Comparison of ENCODE assay signal across 35 mouse cellular contexts in genomic region chr11:72308982-72309381, GRCm38 (mm10). TPM values are rescaled to one million over a fixed set of nuclear protein-coding genes. Genes with fewer than 3 reads are reported as not detected.
A peak's percentile ranks its signal among the peaks of the same experiment; 100 is the strongest.
DNase-seq lines count a peak whose midpoint lies in the region; ATAC-seq lines count a peak whose summit lies in the region.
"Had no signal": no experiment of that assay in that cellular context is flagged by ENCODE, and none has a peak within 500 bp of the region (broad histone marks: within the 10 kb centered on the region; RNA-seq: fewer than 3 reads in every experiment).

No protein-coding gene starts in this region.

- no peak overlapping the region for H3K4me3 ChIP-seq in heart, embryonic 14.5 days (ENCODE audit: control insufficient read depth in 1 of 2, insufficient read depth in 1 of 2, low read depth in 1 of 2, low read length in 2 of 2)
- H3K4me3 ChIP-seq: embryonic facial prominence, embryonic 13.5 days; erythroblast, embryonic 14.5 days; forebrain, embryonic 13.5 days; kidney, embryonic 15.5 days; limb, embryonic 10.5 days; limb, embryonic 15.5 days; midbrain, embryonic 12.5 days; neural tube, embryonic 13.5 days had no signal

- DNase-seq in heart, adult 11 months, result peak; percentile 92
- DNase-seq in heart, postnatal 10 days, result no peak
- DNase-seq in heart, postnatal 36 days, result no peak
- DNase-seq in cerebellum, adult 18-20 months, result no peak
- no peak for DNase-seq in kidney, postnatal 25 days
- DNase-seq: cerebellum, adult 11 months; cerebellum, adult 9-11 months; gastrocnemius, postnatal 10 days; kidney, adult 18-20 months; kidney, postnatal 36 days; lung, embryonic 14.5 days; lung, postnatal 14 days; right cerebral cortex, postnatal 4 days; thymus, adult 18-20 months; thymus, postnatal 25 days had no signal

- 0 out of 2 replicates have a peak, but pooled peaks have one; percentile 54 for ATAC-seq in heart, embryonic 14.5 days (ENCODE audit: insufficient number of reproducible peaks, insufficient read depth, low FRiP score, low read depth)
- peak; percentile 32; the same call in 1 of the 2 replicates for ATAC-seq in common myeloid progenitor, adult 5-6 weeks (replicated peaks; ENCODE audit: low read depth, poor library complexity, severe bottlenecking)
- ATAC-seq in megakaryocyte-erythroid progenitor cell, adult 5-6 weeks (replicated peaks; ENCODE audit: low FRiP score, low TSS enrichment, poor library complexity, severe bottlenecking), result peak; percentile 89
- ATAC-seq: forebrain, embryonic 13.5 days had no signal

- no peak overlapping the region for H3K27ac ChIP-seq in heart, embryonic 14.5 days (replicated peaks in 1 of 2; ENCODE audit: control insufficient read depth in 1 of 2, insufficient read depth in 1 of 2, low read depth in 2 of 2, low read length in 2 of 2)
- H3K27ac ChIP-seq: embryonic facial prominence, embryonic 13.5 days; forebrain, embryonic 13.5 days; hindbrain, embryonic 14.5 days; kidney, embryonic 15.5 days; limb, embryonic 10.5 days; limb, embryonic 15.5 days; liver, embryonic 14.5 days; midbrain, embryonic 12.5 days; neural tube, embryonic 13.5 days; stomach, postnatal 0 days had no signal

- intact Hi-C loops in heart, postnatal 10 days (cut with DNase I), result no loop called here
- intact Hi-C loops in heart, postnatal 36 days (cut with DNase I), result no loop called here

- peaks cover 5 to 6% of the 10 kb centered on the region in 2 experiments; a peak in 3 of 4 replicates for H3K4me1 ChIP-seq in heart, embryonic 14.5 days (ENCODE audit: control insufficient read depth in 2 of 2, insufficient read depth in 2 of 2, low read length in 2 of 2)
- H3K4me1 ChIP-seq: embryonic facial prominence, embryonic 13.5 days; forebrain, embryonic 13.5 days; kidney, embryonic 15.5 days; limb, embryonic 10.5 days; limb, embryonic 15.5 days; midbrain, embryonic 12.5 days; neural tube, embryonic 13.5 days had no signal

- no peak overlapping the region for H3K9ac ChIP-seq in heart, embryonic 14.5 days (ENCODE audit: low read length)
- H3K9ac ChIP-seq: embryonic facial prominence, embryonic 13.5 days; forebrain, embryonic 13.5 days; hindbrain, embryonic 14.5 days; kidney, embryonic 15.5 days; limb, embryonic 15.5 days; liver, embryonic 14.5 days; lung, embryonic 14.5 days; midbrain, embryonic 12.5 days; neural tube, embryonic 13.5 days had no signal

- H3K4me2 ChIP-seq in heart, embryonic 14.5 days (ENCODE audit: low read length), result no peak overlapping the region
- H3K4me2 ChIP-seq: embryonic facial prominence, embryonic 13.5 days; forebrain, embryonic 13.5 days; hindbrain, embryonic 14.5 days; kidney, embryonic 15.5 days; limb, embryonic 15.5 days; lung, embryonic 14.5 days; midbrain, embryonic 12.5 days; neural tube, embryonic 13.5 days had no signal

- H3K9me3 ChIP-seq in heart, embryonic 14.5 days (ENCODE audit: control insufficient read depth, low read length), result no peaks in the 10 kb centered on the region
- H3K9me3 ChIP-seq: embryonic facial prominence, embryonic 13.5 days; forebrain, embryonic 13.5 days; kidney, embryonic 15.5 days; limb, embryonic 10.5 days; limb, embryonic 15.5 days; midbrain, embryonic 12.5 days; neural tube, embryonic 13.5 days had no signal

- 9% methylated on average over 2 of the region's 2 CpGs for WGBS in heart, embryonic 14.5 days

- H3K36me3 ChIP-seq in heart, embryonic 14.5 days (ENCODE audit: control insufficient read depth, insufficient read depth, low read length), result no peaks in the 10 kb centered on the region
- H3K36me3 ChIP-seq: embryonic facial prominence, embryonic 13.5 days; kidney, embryonic 15.5 days; limb, embryonic 10.5 days; limb, embryonic 15.5 days; midbrain, embryonic 12.5 days; neural tube, embryonic 13.5 days had no signal

- H3K27me3 ChIP-seq in heart, embryonic 14.5 days (ENCODE audit: control insufficient read depth, insufficient read depth, low read length), result peaks cover 10% of the 10 kb centered on the region

RNA-seq across cellular contexts. Expression of gene Fbxo39, which starts 5.3 kb away (rescaled TPM):
- not detected for total RNA-seq in heart, postnatal 10 days (2021)
- polyA plus RNA-seq in heart, embryonic 14.5 days (2014; fragmentation: Nextera tagmentation; extraction: Ambion mirVana), result not detected in 2 replicates
- total RNA-seq in heart, postnatal 36 days (2021), result not detected
- total RNA-seq in common myeloid progenitor, adult 5-6 weeks (2017), result not detected in 2 replicates
- not detected in 2 replicates for total RNA-seq in megakaryocyte-erythroid progenitor cell, adult 5-6 weeks (2014; fragmentation: Nextera tagmentation)
- total RNA-seq in megakaryocyte-erythroid progenitor cell, adult 5-6 weeks (2017), result not detected in 2 replicates
- total RNA-seq: adrenal gland, adult 18-20 months; gastrocnemius, postnatal 10 days; hematopoietic stem cell, adult 5-6 weeks; layer of hippocampus, adult 8-10 months; layer of hippocampus, postnatal 25 days had no signal
- polyA plus RNA-seq: embryonic facial prominence, embryonic 13.5 days; erythroblast, embryonic 14.5 days; forebrain, embryonic 13.5 days; hindbrain, embryonic 14.5 days; intestine, embryonic 14.5 days; kidney, embryonic 15.5 days; limb, embryonic 10.5 days; limb, embryonic 15.5 days; liver, embryonic 14.5 days; lung, embryonic 14.5 days; midbrain, embryonic 12.5 days; neural tube, embryonic 13.5 days; stomach, postnatal 0 days had no signal

RNA-seq across cellular contexts. Expression of gene Xaf1, which starts 7.6 kb away (rescaled TPM):
- total RNA-seq in heart, postnatal 10 days (2021), result 10 to 100 TPM in 1 of 2 experiments, 1 to 10 TPM in 1; 9.1 to 11.6 TPM
- polyA plus RNA-seq in heart, embryonic 14.5 days (2014; fragmentation: Nextera tagmentation; extraction: Ambion mirVana), result 8.0 and 8.9 TPM in 2 replicates
- total RNA-seq in heart, postnatal 36 days (2021), result 10 to 100 TPM; 11.2 to 18.1 TPM
- 12.7 and 14.6 TPM in 2 replicates for total RNA-seq in common myeloid progenitor, adult 5-6 weeks (2017)
- 11.1 and 27.1 TPM in 2 replicates for total RNA-seq in megakaryocyte-erythroid progenitor cell, adult 5-6 weeks (2014; fragmentation: Nextera tagmentation)
- total RNA-seq in megakaryocyte-erythroid progenitor cell, adult 5-6 weeks (2017), result 10.1 and 11.1 TPM in 2 replicates
- polyA plus RNA-seq: erythroblast, embryonic 14.5 days had no signal

RNA-seq across cellular contexts. Expression of gene Slc13a5, which starts 42.0 kb away (rescaled TPM):
- total RNA-seq in heart, postnatal 10 days (2021), result not detected
- 0.19 and 0.34 TPM in 2 replicates for polyA plus RNA-seq in heart, embryonic 14.5 days (2014; fragmentation: Nextera tagmentation; extraction: Ambion mirVana)
- not detected for total RNA-seq in heart, postnatal 36 days (2021)
- 0.34 TPM in 1 of 2 replicates, not detected in the other for total RNA-seq in common myeloid progenitor, adult 5-6 weeks (2017)
- not detected in 2 replicates for total RNA-seq in megakaryocyte-erythroid progenitor cell, adult 5-6 weeks (2014; fragmentation: Nextera tagmentation)
- not detected in 2 replicates for total RNA-seq in megakaryocyte-erythroid progenitor cell, adult 5-6 weeks (2017)
- total RNA-seq: adrenal gland, adult 18-20 months; hematopoietic stem cell, adult 5-6 weeks had no signal
- polyA plus RNA-seq: erythroblast, embryonic 14.5 days; liver, embryonic 14.5 days; lung, embryonic 14.5 days; spleen, adult 2 months had no signal

RNA-seq across cellular contexts. Expression of gene Tekt1, which starts 53.3 kb away (rescaled TPM):
- total RNA-seq in heart, postnatal 10 days (2021), result under 1 TPM in 1 of 2 experiments, not detected in 1; 0.19 TPM
- 0.19 and 0.28 TPM in 2 replicates for polyA plus RNA-seq in heart, embryonic 14.5 days (2014; fragmentation: Nextera tagmentation; extraction: Ambion mirVana)
- not detected for total RNA-seq in heart, postnatal 36 days (2021)
- total RNA-seq in common myeloid progenitor, adult 5-6 weeks (2017), result 0.18 TPM in 1 of 2 replicates, not detected in the other
- total RNA-seq in megakaryocyte-erythroid progenitor cell, adult 5-6 weeks (2014; fragmentation: Nextera tagmentation), result not detected in 2 replicates
- not detected in 2 replicates for total RNA-seq in megakaryocyte-erythroid progenitor cell, adult 5-6 weeks (2017)
- total RNA-seq: hematopoietic stem cell, adult 5-6 weeks had no signal
- polyA plus RNA-seq: erythroblast, embryonic 14.5 days; liver, embryonic 14.5 days; spleen, adult 2 months; stomach, postnatal 0 days had no signal

Comparison
In these comparisons a context has a peak if more than half of its experiments do, and no peak if none do; other contexts are left out.
1. ATAC-seq: peak in every context shown above with its lines; median percentile 89 in megakaryocyte-erythroid progenitor cell, adult 5-6 weeks; 54 in heart, embryonic 14.5 days; 32 in common myeloid progenitor, adult 5-6 weeks.